Mouse (Mus musculus) activated CD4-positive, CD25-positive, alpha-beta regulatory T cell (primary cell): ENCODE measurements around the gene Rdh16f1. TPM values are rescaled to one million over a fixed set of nuclear protein-coding genes. Genes with fewer than 3 reads are reported as not detected.

Source experiments
- polyA plus RNA-seq, 2 experiments: library from polyadenylated mRNA; unstranded; fragments of 100-300 nt; shearing (Covaris generic); gene quantifications; one replicate each; pipeline ENCODE4 v1.2.1; 2017

The Rdh16f1 gene
- 1 to 10 TPM in 1 of 2 experiments, not detected in 1; 1.4 TPM for polyA plus RNA-seq

GRCm38 (mm10) chr10:127759181-127760110 lies at the start of gene Rdh16f1, which contains the start of gene Rdh1:
TSS of gene Rdh16f1 (plus strand) at chr10:127759787.
TSS of gene Rdh1 (plus strand) at chr10:127759721.

GRCm38 (mm10) chr10:127724178-127724577 lies 35.4 kb upstream of the Rdh16f1 start, which contains the start of gene Tac2:
TSS of gene Tac2 (plus strand) at chr10:127724478.

GRCm38 (mm10) chr10:127739083-127739660 lies 20.4 kb upstream of the Rdh16f1 start, which contains the start of gene Zbtb39:
TSS of gene Zbtb39 (plus strand) at chr10:127739538.

DNA sequence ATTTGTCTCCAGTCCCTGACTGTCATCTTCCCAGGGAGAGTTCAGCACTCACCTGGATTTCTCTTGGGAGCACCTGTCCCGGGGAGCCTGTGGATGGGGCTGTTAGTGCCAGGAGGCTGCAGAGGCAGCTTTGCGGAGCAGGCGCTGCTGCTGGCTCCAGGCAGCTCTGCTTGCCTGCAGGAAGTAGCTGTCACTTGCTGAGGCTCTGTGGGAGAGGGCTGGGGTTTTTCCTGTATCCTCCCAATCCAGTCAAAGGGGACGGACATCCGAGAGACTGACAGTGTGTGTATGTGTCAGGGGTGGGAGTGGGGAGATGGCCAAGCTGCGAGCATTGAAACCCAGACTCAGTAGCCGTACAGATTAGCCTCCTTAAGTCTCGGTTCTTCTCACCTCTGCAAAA lies 8.0 kb upstream of the Rdh16f1 start, which contains the start of gene Gpr182:
Gene Gpr182 (minus strand): TSS at position 185 of the 400 bp plus-strand sequence.

DNA sequence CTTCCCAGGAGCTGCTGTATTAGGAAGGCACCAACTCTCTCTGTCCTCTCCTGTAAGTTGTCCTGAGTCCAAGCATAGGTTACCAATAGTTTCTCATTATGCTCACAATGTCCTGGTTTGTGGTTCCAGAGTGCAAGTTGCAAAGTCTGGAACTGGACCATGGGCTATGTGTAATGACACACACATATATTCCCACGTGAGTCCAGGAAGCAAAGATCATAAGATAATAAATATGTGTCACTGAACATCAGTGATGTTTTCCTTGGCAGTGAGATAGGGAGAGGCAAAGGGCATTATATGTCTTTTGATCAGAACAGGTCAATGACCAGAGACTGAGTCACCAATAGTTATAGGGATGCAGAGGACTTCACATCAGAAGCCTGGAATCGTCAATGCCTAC lies 16.4 kb downstream of the Rdh16f1 start, which contains the start of gene Rdh9:
Gene Rdh9 (plus strand): TSS at position 376 of the 400 bp plus-strand sequence.

GRCm38 (mm10) chr10:127800891-127801290 lies 41.3 kb downstream of the Rdh16f1 start, which contains the start of gene Rdh16:
TSS of gene Rdh16 (plus strand) at chr10:127801152.

Other genes starting within 250 kb of the Rdh16f1 start
- gene Ndufa4l2, start 244.8 kb upstream of the Rdh16f1 start, polyA plus RNA-seq: under 1 TPM in 1 of 2 experiments, not detected in 1; 0.41 TPM
- gene Shmt2, start 237.3 kb upstream of the Rdh16f1 start, polyA plus RNA-seq: 10 to 100 TPM; 62.8 to 70.2 TPM
- not detected for gene Nxph4, start 225.2 kb upstream of the Rdh16f1 start, polyA plus RNA-seq
- 1 to 10 TPM in 1 of 2 experiments, under 1 TPM in 1; 0.76 to 2.4 TPM for gene Lrp1, start 138.6 kb upstream of the Rdh16f1 start, polyA plus RNA-seq
- gene Stat6, start 116.8 kb upstream of the Rdh16f1 start, polyA plus RNA-seq: 100 to 1,000 TPM; 127 to 180 TPM
- 1 to 10 TPM; 5.5 to 6.7 TPM for gene Nemp1, start 92.9 kb upstream of the Rdh16f1 start, polyA plus RNA-seq
- gene Nab2, start 91.2 kb upstream of the Rdh16f1 start, polyA plus RNA-seq: 10 to 100 TPM; 31.4 to 62.9 TPM
- gene Myo1a, start 54.6 kb upstream of the Rdh16f1 start, polyA plus RNA-seq: not detected
- not detected for gene Tac2, start 35.3 kb upstream of the Rdh16f1 start, polyA plus RNA-seq
- gene Zbtb39, start 20.2 kb upstream of the Rdh16f1 start, polyA plus RNA-seq: under 1 TPM; 0.17 to 0.36 TPM
- under 1 TPM in 1 of 2 experiments, not detected in 1; 0.34 TPM for gene Gpr182, start 8.1 kb upstream of the Rdh16f1 start, polyA plus RNA-seq
- gene Rdh1, start 66 bp upstream of the Rdh16f1 start, polyA plus RNA-seq: under 1 TPM; 0.11 to 0.21 TPM
- under 1 TPM in 1 of 2 experiments, not detected in 1; 0.52 TPM for gene Rdh9, start 16.6 kb downstream of the Rdh16f1 start, polyA plus RNA-seq
- under 1 TPM in 1 of 2 experiments, not detected in 1; 0.32 TPM for gene Rdh16, start 41.4 kb downstream of the Rdh16f1 start, polyA plus RNA-seq
- gene Rdh19, start 90.1 kb downstream of the Rdh16f1 start, polyA plus RNA-seq: not detected
- not detected for gene Rdh16f2, start 106.7 kb downstream of the Rdh16f1 start, polyA plus RNA-seq
- gene Rdh7, start 129.0 kb downstream of the Rdh16f1 start, polyA plus RNA-seq: under 1 TPM in 1 of 2 experiments, not detected in 1; 0.29 TPM
- gene Sdr9c7, start 138.7 kb downstream of the Rdh16f1 start, polyA plus RNA-seq: not detected
- gene Hsd17b6, start 247.8 kb downstream of the Rdh16f1 start, polyA plus RNA-seq: under 1 TPM in 1 of 2 experiments, not detected in 1; 0.42 TPM